ENCODE assay signal across 8 mouse cellular contexts in genomic region chr7:29452381-29452780, GRCm38 (mm10).
DNase-seq lines count a peak whose midpoint lies in the region; ATAC-seq lines count a peak whose summit lies in the region.

No protein-coding gene starts in this region.

- H3K4me1 ChIP-seq in forebrain, embryonic 15.5 days, result peaks cover 17% of the 10 kb centered on the region
- H3K4me1 ChIP-seq in forebrain, embryonic 14.5 days (ENCODE audit: control insufficient read depth, insufficient read depth, low read length), result peaks cover 8% of the 10 kb centered on the region; the same call in 1 of the 2 replicates
- H3K4me1 ChIP-seq in lung, embryonic 16.5 days (replicated peaks; ENCODE audit: control insufficient read depth, insufficient read depth, low read length), result peaks cover 32% of the 10 kb centered on the region
- peaks cover 24% of the 10 kb centered on the region for H3K4me1 ChIP-seq in hindbrain, embryonic 16.5 days (ENCODE audit: control insufficient read depth, insufficient read depth, low read depth, low read length)
- peaks cover 26% of the 10 kb centered on the region for H3K4me1 ChIP-seq in neural tube, embryonic 15.5 days

- no peak overlapping the region for H3K4me2 ChIP-seq in forebrain, embryonic 15.5 days (replicated peaks)
- no peak overlapping the region for H3K4me2 ChIP-seq in forebrain, embryonic 14.5 days (ENCODE audit: low read length)
- peak overlapping the region; percentile 45 for H3K4me2 ChIP-seq in lung, embryonic 16.5 days (ENCODE audit: low read depth, low read length)
- H3K4me2 ChIP-seq in hindbrain, embryonic 16.5 days (ENCODE audit: low read length), result no peak overlapping the region
- 0 out of 2 replicates have a peak overlapping the region, but pooled peaks have one; percentile 40 for H3K4me2 ChIP-seq in neural tube, embryonic 15.5 days

- H3K9ac ChIP-seq in forebrain, embryonic 15.5 days (replicated peaks), result no peak overlapping the region
- H3K9ac ChIP-seq in forebrain, embryonic 14.5 days (ENCODE audit: low read length), result no peak overlapping the region
- no peak overlapping the region for H3K9ac ChIP-seq in lung, embryonic 16.5 days (ENCODE audit: low read length)
- no peak overlapping the region for H3K9ac ChIP-seq in hindbrain, embryonic 16.5 days (ENCODE audit: low read depth, low read length)
- no peak overlapping the region for H3K9ac ChIP-seq in neural tube, embryonic 15.5 days (replicated peaks)

- H3K9me3 ChIP-seq in forebrain, embryonic 15.5 days, result no peaks in the 10 kb centered on the region
- H3K9me3 ChIP-seq in forebrain, embryonic 14.5 days (replicated peaks; ENCODE audit: control insufficient read depth, low read length), result no peaks in the 10 kb centered on the region
- H3K9me3 ChIP-seq in lung, embryonic 16.5 days (ENCODE audit: control insufficient read depth, low read length), result no peaks in the 10 kb centered on the region
- no peaks in the 10 kb centered on the region for H3K9me3 ChIP-seq in hindbrain, embryonic 16.5 days (ENCODE audit: control insufficient read depth, low read length)
- no peaks in the 10 kb centered on the region for H3K9me3 ChIP-seq in neural tube, embryonic 15.5 days (replicated peaks)

- no peak for ATAC-seq in forebrain, embryonic 15.5 days (replicated peaks)
- ATAC-seq in forebrain, embryonic 14.5 days, result no peak
- ATAC-seq in lung, embryonic 16.5 days (ENCODE audit: low read depth), result no peak
- no peak for ATAC-seq in hindbrain, embryonic 16.5 days
- peak; percentile 22; the same call in 1 of the 2 replicates for ATAC-seq in neural tube, embryonic 15.5 days (ENCODE audit: low FRiP score)

- no peak for DNase-seq in forebrain, embryonic 14.5 days (ENCODE audit: low spot score)
- no peak for DNase-seq in lung, postnatal 4 days
- no peak for DNase-seq in T-cell, adult 2 months (ENCODE audit: low spot score)
- DNase-seq in MN1 (ENCODE audit: low spot score), result no peak

- H3K27me3 ChIP-seq in forebrain, embryonic 15.5 days, result no peaks in the 10 kb centered on the region
- H3K27me3 ChIP-seq in forebrain, embryonic 14.5 days (replicated peaks; ENCODE audit: control insufficient read depth, insufficient read depth, low read length), result no peaks in the 10 kb centered on the region
- H3K27me3 ChIP-seq in lung, embryonic 16.5 days (ENCODE audit: control insufficient read depth, insufficient read depth, low read depth, low read length), result no peaks in the 10 kb centered on the region
- H3K27me3 ChIP-seq in hindbrain, embryonic 16.5 days (replicated peaks; ENCODE audit: control insufficient read depth, insufficient read depth, low read length), result no peaks in the 10 kb centered on the region
- H3K27me3 ChIP-seq in neural tube, embryonic 15.5 days (replicated peaks), result no peaks in the 10 kb centered on the region; the same call in 1 of the 2 replicates

- no peaks in the 10 kb centered on the region for H3K36me3 ChIP-seq in forebrain, embryonic 15.5 days
- H3K36me3 ChIP-seq in forebrain, embryonic 14.5 days (ENCODE audit: control insufficient read depth, insufficient read depth, low read length), result no peaks in the 10 kb centered on the region
- no peaks in the 10 kb centered on the region for H3K36me3 ChIP-seq in lung, embryonic 16.5 days (ENCODE audit: control insufficient read depth, insufficient read depth, low read length)
- no peaks in the 10 kb centered on the region for H3K36me3 ChIP-seq in hindbrain, embryonic 16.5 days (ENCODE audit: control insufficient read depth, insufficient read depth, low read length)
- no peaks in the 10 kb centered on the region for H3K36me3 ChIP-seq in neural tube, embryonic 15.5 days

- H3K27ac ChIP-seq in forebrain, embryonic 15.5 days (replicated peaks), result peak overlapping the region; percentile 24; the same call in 1 of the 2 replicates
- no peak overlapping the region for H3K27ac ChIP-seq in forebrain, embryonic 14.5 days (ENCODE audit: low read depth, low read length)
- H3K27ac ChIP-seq in lung, embryonic 16.5 days (ENCODE audit: low read length), result peak overlapping the region; percentile 94
- H3K27ac ChIP-seq in hindbrain, embryonic 16.5 days (ENCODE audit: low read depth, low read length), result peak overlapping the region; percentile 77
- H3K27ac ChIP-seq in neural tube, embryonic 15.5 days (replicated peaks), result peak overlapping the region; percentile 77

- 85% methylated on average over 6 of the region's 6 CpGs for WGBS in forebrain, embryonic 15.5 days
- WGBS in forebrain, embryonic 14.5 days, result 85% methylated on average over 6 of the region's 6 CpGs
- 75% methylated on average over 6 of the region's 6 CpGs for WGBS in lung, embryonic 16.5 days
- WGBS in hindbrain, embryonic 16.5 days, result 81% methylated on average over 6 of the region's 6 CpGs
- 83% methylated on average over 6 of the region's 6 CpGs for WGBS in neural tube, embryonic 15.5 days

- H3K4me3 ChIP-seq in forebrain, embryonic 15.5 days, result no peak overlapping the region
- no peak overlapping the region for H3K4me3 ChIP-seq in forebrain, embryonic 14.5 days (ENCODE audit: low read depth, low read length)
- H3K4me3 ChIP-seq in lung, embryonic 16.5 days (ENCODE audit: low read length), result no peak overlapping the region
- no peak overlapping the region for H3K4me3 ChIP-seq in hindbrain, embryonic 16.5 days (ENCODE audit: low read length)
- H3K4me3 ChIP-seq in neural tube, embryonic 15.5 days (replicated peaks), result no peak overlapping the region

Comparison
In these comparisons a context has a peak if more than half of its experiments do, and no peak if none do; other contexts are left out.
1. H3K4me2 ChIP-seq: peak in lung, embryonic 16.5 days (single experiment) and neural tube, embryonic 15.5 days (single experiment); none in forebrain, embryonic 15.5 days (single experiment), forebrain, embryonic 14.5 days (single experiment) and hindbrain, embryonic 16.5 days (single experiment).